In the genomic region with DNA sequence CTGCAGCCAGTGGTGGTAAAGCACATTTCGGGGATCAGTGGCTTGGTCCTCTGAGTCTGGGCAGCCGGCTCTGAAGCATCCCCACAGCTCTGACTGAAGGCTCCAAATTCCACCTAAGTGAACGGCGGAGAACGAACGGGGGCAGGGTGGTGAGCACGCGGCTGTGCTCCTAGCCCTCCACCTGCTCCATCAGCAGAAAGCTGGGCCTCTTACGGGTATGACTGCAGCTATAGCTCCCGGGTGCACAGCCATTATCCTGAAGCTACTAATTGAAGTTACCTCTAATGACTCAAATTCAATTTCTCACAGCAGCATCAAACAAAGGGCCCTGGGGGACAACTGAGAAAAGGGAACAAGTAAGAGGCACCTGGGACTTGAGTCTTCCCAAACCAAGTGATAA, we compare ENCODE assay signal across 22 mouse cellular contexts. TPM values are rescaled to one million over a fixed set of nuclear protein-coding genes. Genes with fewer than 3 reads are reported as not detected.
DNase-seq lines count a peak whose midpoint lies in the region; ATAC-seq and TF ChIP-seq lines count a peak whose summit lies in the region.
"Had no signal": no experiment of that assay in that cellular context is flagged by ENCODE, and none has a peak within 500 bp of the region (broad histone marks: within the 10 kb centered on the region; RNA-seq: fewer than 3 reads in every experiment).

No protein-coding gene starts in this region.

- no peaks in the 10 kb centered on the region; the same call in none of the 2 replicates for H3K4me1 ChIP-seq in heart, adult 2 months (ENCODE audit: control insufficient read depth, insufficient read depth, low read length)
- no peaks in the 10 kb centered on the region for H3K4me1 ChIP-seq in hindbrain, postnatal 0 days (ENCODE audit: insufficient read depth, low read length)
- H3K4me1 ChIP-seq: forebrain, embryonic 13.5 days; intestine, embryonic 15.5 days; limb, embryonic 13.5 days; lung, embryonic 15.5 days; midbrain, embryonic 10.5 days had no signal

- no peak for TF ChIP-seq EP300 in heart, adult 2 months (IDR thresholded peaks at IDR 0.05; ENCODE audit: insufficient read depth, low read depth, low read length)

- no peaks in the 10 kb centered on the region for H3K79me2 ChIP-seq in heart, adult 2 months (replicated peaks; ENCODE audit: control insufficient read depth, insufficient read depth, low read length)

- TF ChIP-seq POLR2A in heart, adult 2 months (IDR thresholded peaks at IDR 0.05; ENCODE audit: insufficient read depth, low read depth, low read length), result no peak

- H3K27ac ChIP-seq in heart, adult 2 months, result peak overlapping the region; percentile 52
- H3K27ac ChIP-seq in left cerebral cortex, adult 2 months, result peak overlapping the region; percentile 57; the same call in 1 of the 2 replicates
- H3K27ac ChIP-seq in hindbrain, postnatal 0 days, result 0 out of 2 replicates have a peak overlapping the region, but pooled peaks have one; percentile 16
- H3K27ac ChIP-seq: forebrain, embryonic 13.5 days; heart, embryonic 13.5 days; intestine, embryonic 15.5 days; limb, embryonic 13.5 days; lung, embryonic 15.5 days; midbrain, embryonic 10.5 days; stomach, postnatal 0 days had no signal

- no peaks in the 10 kb centered on the region for H3K27me3 ChIP-seq in heart, adult 2 months (ENCODE audit: control insufficient read depth, insufficient read depth, low read length)
- no peaks in the 10 kb centered on the region for H3K27me3 ChIP-seq in hindbrain, postnatal 0 days (ENCODE audit: insufficient read depth, low read length)
- H3K27me3 ChIP-seq: forebrain, embryonic 13.5 days; heart, embryonic 13.5 days; intestine, embryonic 15.5 days; limb, embryonic 13.5 days; lung, embryonic 15.5 days; Patski had no signal

- peak; percentile 25; the same call in 1 of the 2 replicates for ATAC-seq in hindbrain, postnatal 0 days
- ATAC-seq: forebrain, embryonic 13.5 days; intestine, embryonic 15.5 days; midbrain, embryonic 16.5 days; Patski had no signal

- WGBS in heart, adult 2 months, result 89% methylated on average over 10 of the region's 10 CpGs
- 75% methylated on average over 10 of the region's 10 CpGs for WGBS in hindbrain, postnatal 0 days

- 0 out of 2 replicates have a peak, but pooled peaks cover 3% of the 10 kb centered on the region for H3K36me3 ChIP-seq in heart, adult 2 months (ENCODE audit: control insufficient read depth, insufficient read depth, low read length)
- H3K36me3 ChIP-seq in hindbrain, postnatal 0 days (ENCODE audit: insufficient read depth, low read length), result peaks cover 79% of the 10 kb centered on the region

- H3K9ac ChIP-seq in heart, adult 2 months (ENCODE audit: low read depth, low read length), result no peak overlapping the region
- no peak overlapping the region for H3K9ac ChIP-seq in hindbrain, postnatal 0 days (replicated peaks; ENCODE audit: low read length)
- H3K9ac ChIP-seq: forebrain, embryonic 13.5 days; heart, embryonic 13.5 days; intestine, embryonic 15.5 days; limb, embryonic 13.5 days; lung, embryonic 15.5 days had no signal

- no peak for TF ChIP-seq CTCF in heart, adult 2 months (IDR thresholded peaks at IDR 0.05)
- no peak for TF ChIP-seq CTCF in left cerebral cortex, adult 2 months (IDR thresholded peaks at IDR 0.05)
- no peak for TF ChIP-seq CTCF in hindbrain, postnatal 0 days (IDR thresholded peaks at IDR 0.05; ENCODE audit: low read depth)

- H3K9me3 ChIP-seq in hindbrain, postnatal 0 days (ENCODE audit: low read length), result no peaks in the 10 kb centered on the region
- H3K9me3 ChIP-seq: forebrain, embryonic 13.5 days; heart, embryonic 13.5 days; intestine, embryonic 15.5 days; limb, embryonic 13.5 days; lung, embryonic 15.5 days; midbrain, embryonic 10.5 days had no signal

- DNase-seq in heart, adult 2 months, result no peak
- DNase-seq in heart, adult 8-10 months (ENCODE audit: low spot score), result no peak
- DNase-seq in left cerebral cortex, adult 2 months (ENCODE audit: extremely low spot score in 1 of 2, low spot score in 2 of 2), result no peak
- DNase-seq in left cerebral cortex, adult 9 months (ENCODE audit: low spot score in 2 of 2), result no peak
- DNase-seq in hindbrain, postnatal 0 days (ENCODE audit: low spot score), result peak; percentile 12
- no peak for DNase-seq in natural killer cell, adult 2 months (ENCODE audit: low spot score in 2 of 2)
- no peak for DNase-seq in frontal cortex, adult 2 months (ENCODE audit: extremely low spot score in 1 of 2, low spot score in 1 of 2)
- DNase-seq: adrenal gland, postnatal 25 days; kidney, adult 2 months; right cerebral cortex, postnatal 4 days; thymus, adult 18-20 months; thymus, postnatal 36 days had no signal

- H3K4me2 ChIP-seq in hindbrain, postnatal 0 days (ENCODE audit: low read depth, low read length), result no peak overlapping the region
- H3K4me2 ChIP-seq: forebrain, embryonic 13.5 days; heart, embryonic 13.5 days; intestine, embryonic 15.5 days; limb, embryonic 13.5 days; liver, embryonic 11.5 days; lung, embryonic 15.5 days had no signal

- intact Hi-C loops in heart, adult 2 months (cut with DNase I), result loop anchor here (5.0 kb wide), 1 partner anchor 145 kb away; a partner anchor contains a TSS
- intact Hi-C loops in left cerebral cortex, adult 2 months (cut with DNase I), result loop anchor here (5.0 kb wide), 1 partner anchor 145 kb away; a partner anchor contains a TSS

- H3K4me3 ChIP-seq in heart, adult 2 months, result no peak overlapping the region
- no peak overlapping the region for H3K4me3 ChIP-seq in left cerebral cortex, adult 2 months
- no peak overlapping the region for H3K4me3 ChIP-seq in hindbrain, postnatal 0 days (ENCODE audit: low read length)
- H3K4me3 ChIP-seq: forebrain, embryonic 13.5 days; heart, embryonic 13.5 days; intestine, embryonic 15.5 days; limb, embryonic 13.5 days; lung, embryonic 15.5 days; midbrain, embryonic 10.5 days had no signal

RNA-seq across cellular contexts. Expression of a gene that starts 12.4 kb away (rescaled TPM):
- total RNA-seq in heart, adult 2 months (2021), result 10 to 100 TPM; 55.8 to 70.6 TPM
- polyA plus RNA-seq in heart, adult 2 months (2012; rRNA removed), result 54.9 and 68.2 TPM in 2 replicates
- total RNA-seq in heart, adult 8-10 months (2022), result 10 to 100 TPM; 61.5 to 67.5 (median 67.2) TPM
- 10 to 100 TPM; 46.0 to 47.4 TPM for total RNA-seq in left cerebral cortex, adult 2 months (2021)
- total RNA-seq in hindbrain, postnatal 0 days (2014; rRNA removed), result 50.2 and 50.9 TPM in 2 replicates
- 11.3 and 11.8 TPM in 2 replicates for polyA plus RNA-seq in hindbrain, postnatal 0 days (2015; fragmentation: Nextera tagmentation; extraction: Ambion mirVana)
- polyA plus RNA-seq in frontal cortex, adult 2 months (2012; rRNA removed), result 50.9 and 53.0 TPM in 2 replicates

RNA-seq across cellular contexts. Expression of a gene that starts 32.8 kb away (rescaled TPM):
- total RNA-seq in heart, adult 2 months (2021), result 10 to 100 TPM; 23.5 to 26.3 TPM
- 18.7 and 26.5 TPM in 2 replicates for polyA plus RNA-seq in heart, adult 2 months (2012; rRNA removed)
- total RNA-seq in heart, adult 8-10 months (2022), result 10 to 100 TPM; 23.7 to 24.5 (median 24.1) TPM
- total RNA-seq in left cerebral cortex, adult 2 months (2021), result 10 to 100 TPM; 39.6 to 41.0 TPM
- total RNA-seq in hindbrain, postnatal 0 days (2014; rRNA removed), result 87.1 and 93.7 TPM in 2 replicates
- 32.5 and 33.6 TPM in 2 replicates for polyA plus RNA-seq in hindbrain, postnatal 0 days (2015; fragmentation: Nextera tagmentation; extraction: Ambion mirVana)
- polyA plus RNA-seq in frontal cortex, adult 2 months (2012; rRNA removed), result 42.5 and 50.0 TPM in 2 replicates
